Mouse (Mus musculus) bone marrow, adult 2 months (tissue): ENCODE results near the gene Dock8.

ENCODE experiments used
- CTCF ChIP-seq: fragments of 200-500 bp; IDR thresholded peaks from 2 replicates; pipeline ENCODE4 v1.5.1; 2011; ENCODE audit warnings: low read length, control low read depth; ENCODE audit not compliant: control insufficient read depth, insufficient read depth
- POLR2A ChIP-seq: fragments of 200-500 bp; IDR thresholded peaks from 2 replicates; pipeline ENCODE4 v1.6.1; 2011; ENCODE audit warnings: low read depth, mild to moderate bottlenecking, control low read depth, low read length, borderline replicate concordance; ENCODE audit not compliant: control insufficient read depth

DNA sequence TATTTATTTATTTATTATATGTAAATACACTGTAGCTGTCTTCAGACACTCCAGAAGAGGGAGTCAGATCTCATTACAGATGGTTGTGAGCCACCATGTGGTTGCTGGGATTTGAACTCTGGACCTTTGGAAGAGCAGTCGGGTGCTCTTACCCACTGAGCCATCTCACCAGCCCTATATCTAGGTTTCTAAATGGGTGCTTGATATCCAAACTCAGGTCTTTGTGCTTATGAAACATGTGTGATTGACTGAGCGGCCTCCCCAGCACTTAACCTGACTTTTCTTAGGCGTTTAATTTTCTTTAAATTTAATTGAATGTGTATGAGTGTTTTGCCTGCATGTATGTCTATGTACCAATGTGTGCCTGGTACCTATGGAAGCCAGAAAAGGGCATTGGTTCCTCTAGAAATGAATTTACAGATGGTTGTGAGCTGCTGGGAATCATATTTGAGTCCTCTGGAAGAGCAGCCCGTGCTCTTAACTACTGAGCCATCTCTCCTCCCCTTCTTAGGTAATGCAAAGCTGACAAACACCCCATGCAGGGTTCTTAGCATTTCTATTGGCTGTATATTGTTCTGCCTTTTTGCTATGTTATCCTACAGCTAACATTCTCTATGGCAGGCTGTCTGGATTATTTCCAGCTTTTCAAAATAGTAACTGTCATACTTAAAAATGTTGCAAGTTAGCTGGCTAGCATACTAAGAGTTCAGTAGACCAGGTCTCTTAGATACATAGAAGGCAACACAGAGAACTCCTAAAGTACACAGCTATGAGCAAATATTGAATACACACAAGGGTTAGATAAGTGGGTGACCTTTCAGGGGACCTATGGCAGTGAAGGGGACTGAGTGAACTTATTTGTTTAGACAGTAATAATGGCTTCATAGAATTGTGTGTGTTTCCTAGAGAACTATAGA, 231.0 kb downstream of the Dock8 start:
- TF ChIP-seq POLR2A (no peak), CTCF (no peak)
